Mouse (Mus musculus): Measurements from ENCODE around the gene Foxi3.

DNA sequence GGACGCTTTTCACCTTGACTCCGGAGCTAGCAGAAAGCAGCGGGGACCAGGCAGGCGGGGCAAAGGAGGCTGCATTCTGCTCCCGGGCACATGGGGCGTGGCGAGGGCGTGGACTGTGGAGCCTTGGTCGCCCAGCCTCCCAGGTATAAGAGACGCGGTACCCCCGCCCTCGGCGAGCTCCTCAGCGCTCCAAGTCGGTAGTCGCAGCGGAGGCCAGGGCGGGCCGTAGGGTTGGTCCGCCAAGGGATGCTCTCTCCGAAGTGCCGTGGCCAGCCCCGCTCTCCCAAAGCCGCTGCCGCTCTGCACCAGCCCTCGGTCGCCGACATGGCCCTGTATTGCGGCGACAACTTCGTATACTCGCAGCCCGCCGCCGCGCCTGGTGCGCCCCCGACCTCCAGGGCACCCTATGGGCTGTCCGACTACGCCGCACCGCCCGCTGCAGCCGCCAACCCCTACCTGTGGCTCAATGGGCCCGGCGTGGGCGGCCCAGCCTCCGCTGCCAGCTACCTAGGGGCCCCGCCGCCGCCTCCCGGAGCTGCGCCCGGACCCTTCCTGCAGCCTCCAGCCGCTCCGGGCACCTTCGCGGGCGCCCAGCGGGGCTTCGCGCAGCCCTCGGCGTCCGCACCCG is at the start of gene Foxi3:
- no peak for TF ChIP-seq BHLHE40 (IDR thresholded peaks at IDR 0.05; ENCODE audit: low read depth, low read length)
- no peak for TF ChIP-seq ETS1 (conservative IDR thresholded peaks at IDR 0.05; ENCODE audit: low read depth, low read length)
- no peak for TF ChIP-seq USF2 (conservative IDR thresholded peaks at IDR 0.05; ENCODE audit: low read depth, low read length)
- TF ChIP-seq CTCF (conservative IDR thresholded peaks at IDR 0.05 in 1 of 2, IDR thresholded peaks at IDR 0.05 in 1 of 2; ENCODE audit: low read depth in 2 of 2, low read length in 2 of 2) = no peak
- TF ChIP-seq TBP (conservative IDR thresholded peaks at IDR 0.05; ENCODE audit: low read depth, low read length) = no peak
- no peak for TF ChIP-seq NRF1 (IDR thresholded peaks at IDR 0.05; ENCODE audit: low read depth, low read length)
- TF ChIP-seq SIN3A (IDR thresholded peaks at IDR 0.05; ENCODE audit: low read length) = no peak

Data from CH12.LX (cell line).